Comparison of ENCODE assay signal across 27 mouse cellular contexts in the genomic region with DNA sequence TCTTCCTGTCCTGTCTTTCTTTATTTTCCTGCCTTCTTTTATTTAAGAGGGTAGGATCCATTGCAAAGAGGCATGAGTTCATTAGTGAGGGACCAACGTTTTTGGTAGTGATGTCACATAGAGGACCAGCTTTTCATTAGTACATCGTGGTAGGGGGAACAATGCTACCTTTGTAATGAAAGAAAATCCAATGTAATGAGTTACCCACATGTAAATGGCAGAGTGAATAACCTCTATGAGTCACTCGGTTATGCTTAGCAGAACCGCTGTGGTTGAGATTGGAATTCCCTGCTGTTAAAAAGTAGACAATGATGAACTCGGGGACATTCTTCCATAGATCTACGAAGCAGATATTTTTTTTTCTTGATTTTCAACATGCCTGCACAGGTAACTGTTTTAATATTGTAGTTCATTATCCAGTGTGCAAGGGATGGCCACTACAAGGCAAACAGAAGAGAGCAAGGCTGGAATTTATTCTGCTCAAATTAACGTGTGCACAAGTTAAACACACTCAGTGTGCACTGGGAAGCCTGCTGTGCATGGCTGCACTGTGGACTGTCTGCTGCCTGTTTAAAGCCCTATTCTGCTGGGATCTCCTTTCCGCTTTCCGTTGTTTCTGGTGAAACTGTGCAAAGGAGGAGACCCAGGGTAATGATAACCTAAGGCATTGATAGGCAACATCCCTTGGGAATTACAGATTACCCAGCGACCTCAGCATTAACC.
DNase-seq lines count a peak whose midpoint lies in the region; ATAC-seq and TF ChIP-seq lines count a peak whose summit lies in the region.
"Had no signal": no experiment of that assay in that cellular context is flagged by ENCODE, and none has a peak within 500 bp of the region (broad histone marks: within the 10 kb centered on the region; RNA-seq: fewer than 3 reads in every experiment).

No protein-coding gene starts in this region.

- no peaks in the 10 kb centered on the region for H3K36me3 ChIP-seq in embryonic facial prominence, embryonic 13.5 days
- no peaks in the 10 kb centered on the region for H3K36me3 ChIP-seq in embryonic facial prominence, embryonic 10.5 days (replicated peaks)
- H3K36me3 ChIP-seq in forebrain, embryonic 11.5 days (ENCODE audit: control insufficient read depth, insufficient read depth, low read length) = no peaks in the 10 kb centered on the region
- H3K36me3 ChIP-seq in myocyte (ENCODE audit: control insufficient read depth, insufficient read depth) = no peaks in the 10 kb centered on the region
- H3K36me3 ChIP-seq: heart, embryonic 12.5 days; hindbrain, embryonic 12.5 days; intestine, embryonic 15.5 days; limb, embryonic 12.5 days had no signal

- no peak overlapping the region for H3K9ac ChIP-seq in embryonic facial prominence, embryonic 13.5 days
- H3K9ac ChIP-seq in forebrain, embryonic 11.5 days (ENCODE audit: low read length) = no peak overlapping the region
- H3K9ac ChIP-seq: heart, embryonic 12.5 days; hindbrain, embryonic 12.5 days; intestine, embryonic 15.5 days; limb, embryonic 12.5 days had no signal

- H3K27ac ChIP-seq in embryonic facial prominence, embryonic 13.5 days = peak overlapping the region; percentile 34; the same call in 1 of the 2 replicates
- no peak overlapping the region for H3K27ac ChIP-seq in embryonic facial prominence, embryonic 10.5 days (replicated peaks)
- H3K27ac ChIP-seq in forebrain, embryonic 11.5 days (ENCODE audit: low read depth, low read length) = peak overlapping the region; percentile 76
- H3K27ac ChIP-seq: hindbrain, embryonic 12.5 days; intestine, embryonic 15.5 days; layer of hippocampus, adult 2 months; limb, embryonic 12.5 days had no signal

- no peak overlapping the region for H3K4me3 ChIP-seq in embryonic facial prominence, embryonic 13.5 days
- H3K4me3 ChIP-seq in embryonic facial prominence, embryonic 10.5 days = no peak overlapping the region
- H3K4me3 ChIP-seq in forebrain, embryonic 11.5 days (ENCODE audit: low read depth, low read length) = no peak overlapping the region
- no peak overlapping the region for H3K4me3 ChIP-seq in myocyte
- H3K4me3 ChIP-seq: heart, embryonic 12.5 days; hindbrain, embryonic 12.5 days; intestine, embryonic 15.5 days; layer of hippocampus, adult 2 months; limb, embryonic 12.5 days had no signal

- no peak for DNase-seq in embryonic facial prominence, embryonic 10.5 days (ENCODE audit: low spot score)
- DNase-seq in retina, postnatal 1 day = peak; percentile 8
- no peak for DNase-seq in retina, embryonic 14.5 days (ENCODE audit: low spot score)
- peak; percentile 49 for DNase-seq in forebrain, embryonic 11.5 days (ENCODE audit: low spot score)
- no peak for DNase-seq in layer of hippocampus, adult 9-10 months (ENCODE audit: low spot score)
- no peak for DNase-seq in adrenal gland, postnatal 36 days
- DNase-seq: adrenal gland, adult 8-10 months; cerebellum, adult 2 months; cerebellum, postnatal 25 days; gastrocnemius, postnatal 25 days; heart, adult 18-20 months; heart, postnatal 10 days; kidney, postnatal 25 days; layer of hippocampus, postnatal 36 days; lung, adult 18-20 months; lung, postnatal 14 days; right cerebral cortex, postnatal 4 days had no signal

- 0 out of 2 replicates have a peak, but pooled peaks cover 7% of the 10 kb centered on the region for H3K4me1 ChIP-seq in embryonic facial prominence, embryonic 13.5 days
- peaks cover 19% of the 10 kb centered on the region for H3K4me1 ChIP-seq in embryonic facial prominence, embryonic 10.5 days
- 0 out of 2 replicates have a peak, but pooled peaks cover 6% of the 10 kb centered on the region for H3K4me1 ChIP-seq in forebrain, embryonic 11.5 days (replicated peaks; ENCODE audit: control insufficient read depth, insufficient read depth, low read length)
- H3K4me1 ChIP-seq: heart, embryonic 12.5 days; intestine, embryonic 15.5 days had no signal

- H3K27me3 ChIP-seq in embryonic facial prominence, embryonic 13.5 days = no peaks in the 10 kb centered on the region
- H3K27me3 ChIP-seq in embryonic facial prominence, embryonic 10.5 days (replicated peaks; ENCODE audit: low read depth, poor library complexity, severe bottlenecking) = no peaks in the 10 kb centered on the region
- H3K27me3 ChIP-seq in forebrain, embryonic 11.5 days (ENCODE audit: control insufficient read depth, insufficient read depth, low read length) = no peaks in the 10 kb centered on the region
- H3K27me3 ChIP-seq in myocyte (ENCODE audit: control insufficient read depth, insufficient read depth, insufficient read length) = no peaks in the 10 kb centered on the region
- H3K27me3 ChIP-seq: heart, embryonic 12.5 days; hindbrain, embryonic 12.5 days; intestine, embryonic 15.5 days; limb, embryonic 12.5 days had no signal

- no peak overlapping the region for H3ac ChIP-seq in myocyte (ENCODE audit: control insufficient read depth, insufficient read length)

- no peak for ATAC-seq in embryonic facial prominence, embryonic 13.5 days (ENCODE audit: insufficient number of reproducible peaks, insufficient read depth, low FRiP score, low TSS enrichment, low read depth)
- peak; percentile 90 for ATAC-seq in forebrain, embryonic 11.5 days (replicated peaks; ENCODE audit: low FRiP score)
- ATAC-seq: activated CD4-positive, CD25-positive, alpha-beta regulatory T cell, adult 4 months; intestine, embryonic 15.5 days had no signal

- no peaks in the 10 kb centered on the region for H3K9me3 ChIP-seq in embryonic facial prominence, embryonic 13.5 days
- H3K9me3 ChIP-seq in embryonic facial prominence, embryonic 10.5 days = no peaks in the 10 kb centered on the region
- H3K9me3 ChIP-seq in forebrain, embryonic 11.5 days (ENCODE audit: control insufficient read depth, low read length) = no peaks in the 10 kb centered on the region
- H3K9me3 ChIP-seq: heart, embryonic 12.5 days; hindbrain, embryonic 12.5 days; intestine, embryonic 15.5 days; limb, embryonic 12.5 days had no signal

- H3K79me2 ChIP-seq in myocyte (ENCODE audit: control insufficient read depth, insufficient read depth) = no peaks in the 10 kb centered on the region

- no peak for TF ChIP-seq POLR2A in myocyte (IDR thresholded peaks at IDR 0.05; ENCODE audit: insufficient read length, low read depth)

- no peak overlapping the region for H3K4me2 ChIP-seq in embryonic facial prominence, embryonic 13.5 days
- H3K4me2 ChIP-seq in forebrain, embryonic 11.5 days (ENCODE audit: low read depth, low read length, severe bottlenecking) = 0 out of 2 replicates have a peak overlapping the region, but pooled peaks have one; percentile 8
- H3K4me2 ChIP-seq in myocyte (ENCODE audit: low read depth) = peak overlapping the region; percentile 39
- H3K4me2 ChIP-seq: heart, embryonic 12.5 days; hindbrain, embryonic 12.5 days; intestine, embryonic 15.5 days; limb, embryonic 12.5 days; liver, embryonic 11.5 days; midbrain, embryonic 11.5 days had no signal

- WGBS in embryonic facial prominence, embryonic 13.5 days = 39% methylated on average over 10 of the region's 10 CpGs
- WGBS in embryonic facial prominence, embryonic 10.5 days = 52% methylated on average over 10 of the region's 10 CpGs
- WGBS in forebrain, embryonic 11.5 days = 29% methylated on average over 10 of the region's 10 CpGs

TF ChIP-seq in myocyte, 11 proteins besides CTCF, POLR2A, EP300 and RAD21:
- no peak for TF ChIP-seq CEBPB (IDR thresholded peaks at IDR 0.05; ENCODE audit: insufficient read depth, poor library complexity, severe bottlenecking)
- TF ChIP-seq SRF (IDR thresholded peaks at IDR 0.05; ENCODE audit: control insufficient read depth, insufficient read length, low read depth) = no peak
- no peak for TF ChIP-seq E2F4 (IDR thresholded peaks at IDR 0.05; ENCODE audit: insufficient read depth)
- no peak for TF ChIP-seq POLR2AphosphoS2 (IDR thresholded peaks at IDR 0.05; ENCODE audit: insufficient read length, low read depth)
- TF ChIP-seq TCF12 (IDR thresholded peaks at IDR 0.05; ENCODE audit: insufficient read depth, poor library complexity, severe bottlenecking) = no peak
- TF ChIP-seq REST (IDR thresholded peaks at IDR 0.05; ENCODE audit: insufficient read depth, insufficient read length) = no peak
- TF ChIP-seq MAX (IDR thresholded peaks at IDR 0.05; ENCODE audit: low read depth) = no peak
- TF ChIP-seq TCF3 (IDR thresholded peaks at IDR 0.05; ENCODE audit: insufficient read length, low read depth) = no peak
- no peak for TF ChIP-seq MYOD1 (IDR thresholded peaks at IDR 0.05; ENCODE audit: control insufficient read depth in 1 of 3, insufficient read length in 2 of 3, low read depth in 2 of 3)
- no peak for TF ChIP-seq MYOG (IDR thresholded peaks at IDR 0.05; ENCODE audit: control insufficient read depth in 1 of 3, insufficient read depth in 1 of 3, insufficient read length in 2 of 3, low read depth in 2 of 3)
- TF ChIP-seq USF1 (IDR thresholded peaks at IDR 0.05; ENCODE audit: low read depth) = no peak

Comparison
In these comparisons a context has a peak if more than half of its experiments do, and no peak if none do; other contexts are left out.
1. DNase-seq: peak in retina, postnatal 1 day (single experiment) and forebrain, embryonic 11.5 days (single experiment); none in embryonic facial prominence, embryonic 10.5 days (single experiment), retina, embryonic 14.5 days (single experiment), layer of hippocampus, adult 9-10 months (single experiment) and adrenal gland, postnatal 36 days (0 of 2).